Mouse (Mus musculus) c-Kit-positive CD71-positive TER-119-negative erythroid progenitor cells, embryonic 14.5 days (primary cell): ENCODE measurements around the gene Pkd1l3.

Experiments used
- DNase-seq: peaks from one replicate; pipeline ENCODE4 v3.0.0-alpha.2; 2013; ENCODE audit warnings: low read depth

Gene Pkd1l3

GRCm38 (mm10) chr8:109632498-109632897, 18.2 kb downstream of the Pkd1l3 start:
- DNase-seq = no peak

- DNase-seq = no peak
Measured at GRCm38 (mm10) chr8:109635146-109635545, 20.8 kb downstream of the Pkd1l3 start.

GRCm38 (mm10) chr8:109638851-109639250, 24.5 kb downstream of the Pkd1l3 start:
- no peak for DNase-seq

- DNase-seq = no peak
Measured at GRCm38 (mm10) chr8:109640410-109640809, 26.1 kb downstream of the Pkd1l3 start.

GRCm38 (mm10) chr8:109641236-109641635, 26.9 kb downstream of the Pkd1l3 start:
- DNase-seq = no peak

- no peak for DNase-seq
Measured at GRCm38 (mm10) chr8:109647331-109647730, 33.0 kb downstream of the Pkd1l3 start.

GRCm38 (mm10) chr8:109648469-109648868, 34.2 kb downstream of the Pkd1l3 start:
- DNase-seq = no peak

GRCm38 (mm10) chr8:109650801-109651200, 36.5 kb downstream of the Pkd1l3 start:
- DNase-seq = no peak

GRCm38 (mm10) chr8:109656860-109657259, 42.5 kb downstream of the Pkd1l3 start:
- DNase-seq = no peak

- no peak for DNase-seq
Measured at GRCm38 (mm10) chr8:109662328-109662727, 48.0 kb downstream of the Pkd1l3 start.

- no peak for DNase-seq
Measured at GRCm38 (mm10) chr8:109666616-109667015, 52.3 kb downstream of the Pkd1l3 start.

- no peak for DNase-seq
Measured at GRCm38 (mm10) chr8:109672656-109673055, 58.3 kb downstream of the Pkd1l3 start.

GRCm38 (mm10) chr8:109673596-109673995, 59.3 kb downstream of the Pkd1l3 start:
- DNase-seq = no peak

- DNase-seq = no peak
Measured at GRCm38 (mm10) chr8:109675896-109676643, 61.8 kb downstream of the Pkd1l3 start.

- DNase-seq = no peak
Measured at GRCm38 (mm10) chr8:109681535-109681934, 67.2 kb downstream of the Pkd1l3 start.

GRCm38 (mm10) chr8:109682120-109682519, 67.8 kb downstream of the Pkd1l3 start:
- no peak for DNase-seq

- DNase-seq = no peak
Measured at GRCm38 (mm10) chr8:109687248-109687647, 72.9 kb downstream of the Pkd1l3 start.

- DNase-seq = peak; percentile 27
Measured at GRCm38 (mm10) chr8:109691769-109692168, 77.5 kb downstream of the Pkd1l3 start.

- DNase-seq = peak; percentile 36
Measured at GRCm38 (mm10) chr8:109692443-109693145, 78.3 kb downstream of the Pkd1l3 start.

- DNase-seq = peak; percentile 100
Measured at GRCm38 (mm10) chr8:109693146-109693900, 79.0 kb downstream of the Pkd1l3 start, which contains the start of gene Ist1. Gene Ist1, minus strand, starts transcription at chr8:109693260.

GRCm38 (mm10) chr8:109694154-109694553, 79.8 kb downstream of the Pkd1l3 start:
- DNase-seq = no peak

- DNase-seq = no peak
Measured at GRCm38 (mm10) chr8:109697754-109698153, 83.4 kb downstream of the Pkd1l3 start.

- no peak for DNase-seq
Measured at GRCm38 (mm10) chr8:109698477-109698876, 84.2 kb downstream of the Pkd1l3 start.
